Mouse (Mus musculus) cerebellum, postnatal 25 days (tissue): ENCODE results near the gene Btbd9.
A peak's percentile ranks its signal among the peaks of the same experiment; 100 is the strongest.

ENCODE experiments used
- DNase-seq, 2 experiments: peaks; one replicate each; pipeline ENCODE4 v3.0.0; 2021; ENCODE audit warnings: mixed read lengths in 2 of 2

Btbd9 gene

DNA sequence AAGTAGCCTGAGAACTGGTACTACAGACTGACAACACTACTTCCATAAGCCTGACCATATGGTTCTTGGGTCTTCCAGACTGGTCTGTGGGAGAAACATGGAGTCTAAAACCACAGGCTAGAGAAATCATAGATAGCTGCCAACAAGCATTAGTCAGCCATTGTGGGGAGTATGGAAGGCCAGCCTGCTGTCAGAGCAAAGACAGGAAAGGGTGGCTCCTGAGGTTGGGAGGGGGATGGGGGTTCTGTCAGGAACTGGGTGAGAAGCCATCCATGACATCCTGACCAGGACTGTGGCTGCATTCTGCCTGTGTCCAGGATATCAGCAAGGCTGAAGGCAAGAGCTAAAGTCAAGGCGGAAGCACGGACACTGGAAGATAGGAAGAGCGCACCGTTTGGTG is 137.5 kb downstream of the Btbd9 start:
- no peak for DNase-seq

DNA sequence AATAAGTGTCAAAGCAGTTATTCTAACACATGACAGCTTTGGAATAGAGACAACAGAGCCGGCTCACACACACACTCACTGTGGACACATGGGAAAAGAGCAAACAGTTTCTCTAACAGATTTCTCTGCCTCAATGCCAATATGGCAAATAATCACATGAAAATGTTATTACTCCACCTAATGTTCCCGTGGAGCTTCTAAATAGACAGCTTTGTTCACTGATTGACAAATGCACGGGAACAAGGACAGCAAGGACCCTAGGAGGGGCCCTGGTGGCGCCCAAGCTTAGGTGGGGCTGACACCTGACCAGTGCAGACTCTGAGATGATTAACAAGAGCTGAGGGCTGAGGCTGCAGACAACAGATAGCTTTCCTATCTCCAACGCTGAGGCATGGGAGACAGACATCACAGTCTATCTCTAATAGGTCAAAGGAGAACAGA is 140.2 kb downstream of the Btbd9 start:
- no peak for DNase-seq

- DNase-seq, result no peak
Measured at GRCm38 (mm10) chr17:30435478-30435877, 140.8 kb downstream of the Btbd9 start.

DNA sequence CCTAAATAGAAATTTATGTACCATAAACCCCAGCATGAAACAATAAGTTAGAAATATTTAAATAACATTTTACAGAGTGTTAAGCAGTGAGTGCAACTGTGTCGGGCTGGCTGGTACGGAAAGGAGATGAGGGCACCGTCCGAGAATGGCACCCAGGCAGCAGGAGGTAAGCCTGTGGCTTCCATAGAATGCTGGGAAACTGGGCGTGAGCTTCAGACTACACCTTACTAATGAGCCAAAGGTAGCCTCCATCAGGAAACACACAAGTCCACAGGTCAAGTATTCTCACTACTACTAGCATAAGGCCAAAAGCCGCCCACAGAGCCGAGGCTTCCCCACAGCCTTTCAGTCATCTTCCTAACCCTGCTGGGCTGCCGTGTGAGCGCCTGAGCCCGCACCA is 144.2 kb downstream of the Btbd9 start:
- no peak for DNase-seq

DNA sequence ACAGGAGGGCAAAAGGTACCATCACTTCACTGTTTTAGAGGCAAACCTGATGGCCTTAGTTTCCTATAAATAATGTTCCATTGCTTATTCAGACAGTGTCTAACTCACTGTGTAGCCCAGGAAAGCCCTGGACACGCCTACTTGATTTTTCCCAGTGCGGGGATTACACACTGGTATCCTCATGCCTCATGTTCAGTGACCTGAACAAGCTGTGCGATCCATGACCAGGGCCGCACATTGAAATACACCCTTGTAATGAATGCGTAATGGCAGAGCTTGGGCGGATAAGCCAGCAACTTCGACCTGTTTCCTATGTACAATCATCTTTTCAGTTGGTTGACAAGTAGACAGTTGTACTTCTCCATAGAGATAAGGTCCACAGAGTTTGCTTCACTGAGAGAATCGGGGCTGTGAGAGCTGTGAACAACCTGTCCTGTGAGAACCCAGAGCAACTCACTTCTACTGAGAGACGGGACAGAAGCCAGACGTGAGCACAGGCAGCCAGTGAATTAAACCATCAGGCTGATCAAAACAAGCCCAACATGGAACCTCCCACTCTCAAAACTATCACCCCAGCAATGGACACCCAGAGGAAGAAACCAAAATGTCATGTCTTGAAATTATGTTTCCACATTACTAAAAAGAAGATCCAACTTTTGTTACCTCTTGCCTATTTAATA is 145.2 kb downstream of the Btbd9 start:
- DNase-seq, result no peak

GRCm38 (mm10) chr17:30428661-30429060 is 147.6 kb downstream of the Btbd9 start:
- no peak for DNase-seq

DNA sequence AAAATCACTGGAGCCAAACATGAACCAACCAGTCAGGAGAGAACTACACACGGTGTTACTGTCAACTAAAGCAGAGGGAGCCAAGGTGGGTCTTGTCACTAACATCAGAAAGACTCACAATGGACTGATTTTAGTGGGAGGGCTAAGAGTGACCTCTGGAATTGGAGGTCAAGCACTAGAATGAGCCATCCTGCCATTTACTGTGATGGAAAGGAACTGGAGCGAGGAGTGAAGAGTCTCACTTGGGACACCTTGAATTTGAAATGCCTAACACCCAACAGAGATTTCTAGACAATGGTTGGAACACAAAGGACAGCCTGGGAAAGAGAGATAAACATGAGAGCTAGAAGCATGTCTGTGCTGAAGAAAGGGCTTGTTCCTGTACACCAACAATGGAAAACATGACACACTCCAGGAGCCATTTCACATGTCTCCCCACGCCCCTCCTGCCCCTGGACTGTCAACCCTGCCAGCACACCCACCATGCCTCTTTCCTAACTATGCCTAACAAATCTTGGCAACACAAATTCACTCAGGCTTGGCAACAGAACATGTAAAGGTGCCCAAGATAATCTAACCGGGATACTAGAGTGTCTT is 152.9 kb downstream of the Btbd9 start:
- DNase-seq, result no peak

GRCm38 (mm10) chr17:30422278-30422677 is 154.0 kb downstream of the Btbd9 start:
- no peak for DNase-seq

- no peak for DNase-seq
Measured at GRCm38 (mm10) chr17:30421256-30421655, 155.0 kb downstream of the Btbd9 start.

DNA sequence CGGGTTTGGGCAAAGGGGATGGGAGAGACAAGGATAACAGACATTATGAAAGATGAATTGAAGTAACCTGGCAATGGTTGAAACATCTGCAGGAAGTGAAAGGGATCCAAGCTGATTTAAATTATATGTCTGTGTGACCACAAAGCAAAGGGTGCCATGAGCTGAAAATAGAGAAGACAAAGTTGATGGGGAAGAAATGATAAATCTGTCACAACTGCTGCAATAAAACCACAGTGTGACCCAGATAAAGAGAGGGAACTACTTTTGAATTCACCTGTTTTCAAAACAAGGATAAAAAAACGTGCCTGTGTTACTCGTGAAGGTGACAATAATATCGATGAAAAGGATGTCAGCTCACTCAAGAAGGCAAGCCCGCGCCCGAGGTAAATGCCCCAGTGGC is 156.8 kb downstream of the Btbd9 start:
- no peak for DNase-seq

DNA sequence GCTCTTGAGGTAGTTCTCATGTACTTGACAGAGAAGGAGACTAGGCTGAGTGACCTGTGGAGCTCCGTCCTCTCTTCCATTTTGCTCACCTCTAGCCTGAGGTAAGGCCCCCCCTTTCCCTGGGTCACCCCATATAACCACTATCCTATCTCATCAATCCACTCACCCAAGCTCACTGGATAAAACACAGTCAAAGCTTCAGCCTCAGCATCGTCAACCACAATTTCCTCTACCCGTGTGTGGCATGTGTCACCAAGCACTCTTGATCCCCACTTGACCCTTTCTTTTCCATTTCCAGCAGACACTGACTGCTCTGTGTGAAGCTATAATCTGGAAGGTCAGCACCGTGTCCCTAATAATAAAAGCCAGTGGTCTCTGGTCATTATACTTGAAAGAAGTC is 157.8 kb downstream of the Btbd9 start:
- DNase-seq, result no peak

- DNase-seq, result no peak
Measured at GRCm38 (mm10) chr17:30417106-30417505, 159.2 kb downstream of the Btbd9 start.

DNA sequence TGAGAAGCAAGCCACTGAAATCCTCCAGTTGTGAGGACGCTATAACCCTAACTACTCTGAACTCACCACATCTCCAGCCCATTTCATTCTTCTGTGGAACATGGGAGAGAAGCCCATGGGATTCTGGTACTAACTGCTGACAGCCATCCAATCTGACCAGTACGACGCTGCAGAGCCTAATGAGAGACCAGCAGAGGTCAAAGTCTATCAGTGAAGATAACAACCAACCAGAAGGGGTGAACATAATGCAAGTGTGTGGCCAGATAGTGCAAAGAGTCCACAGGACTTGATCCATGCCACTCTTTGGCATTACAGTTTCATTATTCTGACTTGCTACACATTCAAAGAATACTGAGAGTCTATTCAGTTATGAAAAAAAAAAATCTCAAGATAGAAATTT is 160.6 kb downstream of the Btbd9 start:
- DNase-seq, result no peak

GRCm38 (mm10) chr17:30412991-30413390 is 163.3 kb downstream of the Btbd9 start:
- no peak for DNase-seq

- no peak for DNase-seq
Measured at GRCm38 (mm10) chr17:30406002-30406401, 170.3 kb downstream of the Btbd9 start.

DNA sequence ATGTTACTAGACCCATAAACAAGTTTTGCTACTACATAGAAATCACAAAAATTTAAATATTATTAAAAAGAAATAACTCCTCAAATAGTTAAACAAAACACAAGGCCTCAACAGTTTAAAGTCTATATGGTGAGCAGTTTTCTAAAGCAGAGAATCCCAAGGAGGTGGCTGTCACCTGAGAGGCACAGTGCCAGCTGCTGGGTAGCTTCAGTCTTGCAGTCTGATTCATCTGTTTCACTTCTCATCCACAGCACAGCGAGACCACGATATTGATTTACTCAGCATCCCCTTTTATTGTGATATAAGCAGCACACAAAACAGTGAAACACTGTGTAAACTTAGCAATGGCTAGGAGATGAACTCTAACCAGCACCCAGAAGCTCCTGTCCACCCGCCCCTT is 173.4 kb downstream of the Btbd9 start:
- DNase-seq, result peak in 1 of 2 experiments; percentile 45

GRCm38 (mm10) chr17:30395261-30395660 is 181.0 kb downstream of the Btbd9 start:
- DNase-seq, result no peak

DNA sequence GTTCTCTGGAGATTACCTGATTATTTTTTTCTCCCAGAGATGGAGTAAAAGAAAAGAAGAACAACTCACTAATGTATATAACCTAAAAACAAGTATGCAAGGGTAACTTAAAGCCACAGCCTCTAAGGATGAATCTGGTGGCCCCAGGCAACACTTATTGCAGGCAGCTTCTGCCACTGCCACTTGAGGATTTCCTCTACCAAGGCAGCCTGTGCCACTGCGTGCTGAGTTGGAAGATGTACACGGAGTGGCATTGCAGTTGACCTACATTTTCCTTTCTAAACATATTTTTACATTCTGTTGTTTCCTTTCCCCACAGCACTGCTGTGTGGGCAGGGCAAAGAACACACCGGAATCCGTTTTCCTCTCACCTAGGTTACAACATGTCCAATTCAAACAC is 184.3 kb downstream of the Btbd9 start:
- peak; percentile 35 to 57 for DNase-seq

- DNase-seq, result no peak
Measured at GRCm38 (mm10) chr17:30391220-30391619, 185.1 kb downstream of the Btbd9 start.

- DNase-seq, result no peak
Measured at GRCm38 (mm10) chr17:30389686-30390085, 186.6 kb downstream of the Btbd9 start.

DNA sequence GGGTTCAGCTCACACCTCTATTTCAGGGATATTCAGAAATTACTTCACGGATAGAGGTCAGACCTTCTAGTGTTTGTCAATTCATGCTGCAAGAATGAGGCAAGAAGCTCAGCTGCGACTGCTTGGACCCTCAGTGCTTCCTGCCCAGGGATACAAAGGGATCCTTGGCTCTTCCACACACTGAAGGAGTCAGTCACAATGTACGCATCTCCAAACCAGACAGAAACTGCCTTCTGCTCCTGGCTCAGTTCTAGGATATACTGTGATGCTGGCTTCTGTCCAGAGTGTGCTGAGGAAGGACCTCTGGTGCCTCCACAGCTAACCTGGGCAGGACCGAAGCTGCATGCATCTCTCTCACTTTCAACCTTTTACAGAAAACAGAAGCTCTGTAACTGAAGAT is 187.5 kb downstream of the Btbd9 start:
- DNase-seq, result peak; percentile 86 to 91

DNA sequence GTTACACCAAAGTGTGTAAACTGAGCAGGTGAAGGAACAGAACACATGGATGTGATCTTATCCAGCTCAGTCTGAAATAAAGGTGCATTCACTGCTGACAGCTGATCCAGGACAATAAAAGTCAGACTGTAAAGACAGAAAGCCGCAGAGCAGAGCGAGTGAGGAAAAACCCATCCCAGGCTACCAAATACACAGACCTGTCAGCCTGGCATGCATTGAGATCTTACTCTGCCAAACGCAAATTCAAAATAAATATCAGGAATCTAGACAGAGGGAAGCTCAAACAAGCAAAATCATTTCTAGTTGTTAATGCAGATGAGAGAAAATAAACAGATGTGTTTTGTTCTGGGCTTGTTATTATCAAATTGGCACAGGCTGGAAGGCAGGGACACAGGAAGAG is 187.9 kb downstream of the Btbd9 start:
- DNase-seq, result peak in 1 of 2 experiments; percentile 37

- no peak for DNase-seq
Measured at GRCm38 (mm10) chr17:30386241-30386640, 190.0 kb downstream of the Btbd9 start.

GRCm38 (mm10) chr17:30383649-30384048 is 192.6 kb downstream of the Btbd9 start:
- no peak for DNase-seq
